Mouse (Mus musculus): ENCODE results near the gene Ubl3.

DNA sequence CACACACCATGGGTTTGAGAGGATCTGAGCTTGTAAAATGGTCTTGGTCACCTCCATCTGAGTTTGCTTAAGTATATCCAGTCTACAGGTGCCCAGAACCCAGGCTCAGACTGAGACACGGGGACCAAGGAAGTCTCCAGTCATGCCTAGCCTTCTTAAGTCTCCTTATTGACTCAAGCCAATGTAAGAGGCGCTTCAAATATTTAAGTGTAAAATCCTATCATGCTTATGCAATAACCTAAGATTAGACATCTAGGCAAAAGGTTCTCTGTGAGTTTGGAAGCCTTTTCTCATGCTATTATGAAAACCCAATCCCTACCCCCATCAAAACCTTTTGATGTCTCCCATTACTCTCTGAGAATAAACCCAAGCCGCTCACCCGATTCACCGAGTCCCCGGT lies 5.9 kb upstream of the Ubl3 start:
- TF ChIP-seq CTCF (IDR thresholded peaks at IDR 0.05; ENCODE audit: low read depth, low read length) = no peak
- TF ChIP-seq POLR2A (IDR thresholded peaks at IDR 0.05; ENCODE audit: extremely low read depth, insufficient read depth, low read length) = no peak
